Mouse (Mus musculus): Measurements from ENCODE around the gene Ddx50.
A peak's percentile ranks its signal among the peaks of the same experiment; 100 is the strongest.
"Not testable (repeated sequence)": the region's sequence is repeated elsewhere in the genome, so short reads cannot be mapped to it uniquely, and the experiment has no call there.

Ddx50 gene

DNA sequence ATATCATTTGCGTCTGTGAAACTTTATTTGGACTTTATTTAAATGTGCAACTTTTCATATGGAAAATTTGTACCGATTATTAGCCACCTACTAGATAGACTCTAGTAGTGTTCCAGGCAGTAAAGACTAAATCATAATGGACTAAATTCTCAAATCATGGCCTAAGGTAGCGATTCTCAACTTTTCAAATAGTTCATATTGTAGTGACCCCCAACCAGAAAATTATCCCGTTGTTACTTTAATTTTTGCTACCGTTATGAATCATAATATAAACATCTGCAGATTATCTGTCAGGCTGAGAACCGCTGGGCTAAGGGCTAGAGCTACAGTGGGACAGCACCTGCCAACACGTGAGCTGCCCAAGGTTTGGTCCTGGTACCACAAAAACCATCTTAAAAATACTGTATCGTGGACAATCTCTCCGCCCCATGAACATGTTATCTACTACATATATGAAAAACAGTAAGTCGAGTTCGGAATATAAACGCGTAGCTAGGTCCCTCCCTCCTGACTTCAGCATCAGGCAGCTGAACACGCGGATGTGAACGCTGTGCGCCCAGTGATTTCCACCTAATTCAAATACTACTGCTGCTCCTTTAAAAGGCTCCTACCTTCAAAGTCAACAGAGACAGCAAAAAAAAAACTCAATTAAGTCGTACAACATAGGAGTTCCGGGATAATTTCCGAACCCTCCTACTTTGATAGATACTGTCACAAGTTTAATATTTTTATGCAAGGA, 49.8 kb downstream of the Ddx50 start:
- DNase-seq = no peak

DNA sequence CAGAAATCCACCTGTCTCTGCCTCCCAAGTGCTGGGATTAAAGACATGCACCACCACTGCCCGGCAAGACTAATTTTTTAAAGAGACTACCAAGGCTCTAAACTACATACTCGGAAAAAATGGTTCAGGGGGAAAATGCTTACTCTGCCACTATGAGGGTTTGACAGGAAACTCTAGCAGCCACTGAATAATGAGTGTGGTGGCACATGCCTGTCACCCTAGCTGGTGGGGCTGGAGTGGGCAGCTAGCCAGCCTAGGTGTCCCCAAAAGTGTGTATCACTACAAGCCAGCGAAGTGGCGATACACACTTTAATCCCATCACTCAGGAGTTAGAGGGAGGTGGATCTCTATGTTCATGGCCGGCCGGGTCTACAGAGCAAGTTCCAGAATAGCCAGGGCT, 51.0 kb downstream of the Ddx50 start:
- DNase-seq = no peak

DNA sequence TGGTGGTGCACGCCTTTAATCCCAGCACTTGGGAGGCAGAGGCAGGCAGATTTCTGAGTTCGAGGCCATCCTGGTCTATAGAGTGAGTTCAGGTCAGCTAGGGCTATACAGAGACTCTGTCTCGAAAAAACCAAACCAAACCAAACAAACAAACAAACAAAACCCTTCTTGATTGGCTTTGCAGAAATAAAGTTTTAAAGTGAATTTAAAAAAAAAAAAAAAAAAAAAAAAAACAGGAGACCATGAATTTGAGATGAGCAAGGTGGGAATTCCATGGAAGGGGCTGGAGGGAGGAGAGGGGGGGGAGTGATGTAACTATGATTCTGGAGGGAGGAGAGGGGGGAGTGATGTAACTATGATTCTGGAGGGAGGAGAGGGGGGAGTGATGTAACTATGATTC, 51.7 kb downstream of the Ddx50 start:
- DNase-seq = not testable (repeated sequence)

DNA sequence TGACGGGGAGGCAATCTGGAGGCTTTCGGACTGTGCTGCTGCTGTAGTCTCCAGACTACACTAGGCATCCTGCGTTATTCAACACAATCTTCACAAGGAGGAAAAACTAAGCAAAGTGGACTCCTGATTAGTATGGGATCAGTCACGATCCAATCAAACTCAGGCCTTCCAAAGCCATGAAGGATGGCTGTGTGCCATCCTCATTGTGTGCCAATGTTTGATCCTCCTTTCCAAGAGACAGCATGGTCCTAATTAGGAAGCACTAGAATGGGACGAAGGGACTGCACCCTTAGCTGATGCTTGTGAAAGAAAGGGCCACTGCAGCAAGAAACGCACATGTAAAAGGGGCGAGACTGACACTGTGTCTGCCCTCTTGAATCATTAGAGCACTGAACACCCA, 58.5 kb downstream of the Ddx50 start:
- DNase-seq = no peak

DNA sequence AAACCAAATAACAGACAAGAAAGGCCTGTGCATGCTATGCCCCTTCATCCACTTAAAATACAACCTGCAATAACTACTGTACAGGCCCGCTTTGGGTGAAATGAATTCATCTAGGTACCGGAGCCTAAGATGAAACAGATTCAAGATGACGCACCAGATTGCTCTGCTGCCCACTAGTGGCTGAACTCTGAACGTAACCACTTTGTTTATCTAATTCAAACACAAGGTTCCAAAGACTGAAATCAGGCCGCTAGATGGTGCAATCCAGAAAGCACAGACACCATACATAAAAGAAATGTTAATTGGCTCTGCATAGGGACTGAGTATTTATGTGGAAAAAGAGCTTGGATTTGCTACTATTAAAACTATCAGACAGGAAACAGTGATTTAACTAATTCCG, 60.8 kb downstream of the Ddx50 start:
- peak; percentile 93 to 97 for DNase-seq

DNA sequence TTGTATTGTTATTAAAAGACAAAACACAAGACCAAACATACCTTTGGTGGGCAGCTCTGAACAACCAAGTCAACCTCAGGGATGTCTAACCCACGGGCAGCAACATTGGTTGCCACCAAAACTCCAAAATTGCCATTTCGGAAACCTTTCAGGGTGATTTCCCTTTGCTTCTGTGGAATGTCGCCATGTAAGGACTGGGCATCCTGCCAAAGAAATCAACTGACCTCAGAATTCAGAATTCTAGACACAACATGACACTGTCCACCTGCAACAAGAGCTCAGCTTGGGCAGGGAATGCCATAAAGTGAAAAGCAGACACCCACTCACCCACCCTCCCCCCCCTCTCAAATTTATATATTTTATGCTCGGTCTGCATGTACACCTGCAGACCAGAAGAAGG, 62.4 kb downstream of the Ddx50 start:
- DNase-seq = peak in 1 of 2 experiments; percentile 45

DNA sequence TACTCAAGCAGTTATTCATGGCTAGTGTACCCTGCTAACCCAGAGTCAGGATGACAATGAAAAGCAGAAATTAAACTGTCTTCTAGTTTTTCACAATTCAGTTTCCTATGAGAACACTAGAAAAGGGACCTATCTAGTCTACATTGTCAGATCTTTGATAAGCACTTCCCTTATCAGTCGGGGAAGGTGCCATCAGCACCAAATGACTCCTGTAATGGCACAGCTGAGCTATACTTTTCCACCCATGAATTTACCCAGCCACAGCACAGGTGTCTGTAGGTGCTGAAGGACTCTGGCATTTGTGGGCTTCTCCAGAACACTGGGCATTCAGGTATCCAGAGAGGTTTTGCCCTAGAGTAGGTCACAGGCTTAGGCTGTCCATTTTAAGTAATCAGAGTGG, 67.8 kb downstream of the Ddx50 start:
- no peak for DNase-seq

DNA sequence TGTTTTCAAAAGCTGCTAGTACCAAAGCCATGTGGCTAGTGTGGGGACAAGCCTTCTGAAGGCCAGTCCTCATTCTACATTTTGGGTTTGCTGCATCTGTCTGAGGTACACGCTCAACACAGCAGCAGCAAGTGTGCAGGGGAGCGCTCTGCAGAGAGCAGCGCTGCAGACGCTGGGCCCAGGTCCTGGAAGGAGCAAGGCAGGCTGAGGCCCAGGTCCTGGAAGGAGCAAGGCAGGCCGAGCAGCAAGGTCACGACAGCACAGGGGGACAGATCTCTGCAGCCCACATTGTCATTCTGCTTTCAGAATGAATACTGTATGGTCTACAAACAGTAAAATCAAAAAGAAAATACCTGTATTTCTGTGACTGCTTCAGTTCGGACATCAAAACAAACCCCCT, 68.3 kb downstream of the Ddx50 start:
- no peak for DNase-seq

DNA sequence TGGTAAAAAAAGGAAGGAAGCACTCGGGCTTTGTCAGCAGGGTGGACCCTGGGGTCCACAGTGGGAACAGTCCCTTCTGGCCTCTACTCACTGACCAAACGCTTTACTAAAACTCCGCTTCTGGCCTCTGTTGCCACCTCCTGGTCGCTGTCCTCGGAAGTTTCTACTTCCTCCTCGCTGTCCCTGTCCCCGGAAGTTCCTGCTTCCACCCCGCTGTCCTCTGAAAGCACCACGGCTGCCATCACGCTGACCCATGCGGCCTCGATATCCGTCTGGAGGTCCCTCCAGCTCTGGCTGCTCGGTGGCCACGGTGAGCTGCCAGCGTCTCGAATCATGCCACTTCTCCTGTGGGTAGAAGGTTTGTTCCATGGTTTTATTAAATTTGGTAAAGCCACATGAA, 68.8 kb downstream of the Ddx50 start:
- no peak for DNase-seq

DNA sequence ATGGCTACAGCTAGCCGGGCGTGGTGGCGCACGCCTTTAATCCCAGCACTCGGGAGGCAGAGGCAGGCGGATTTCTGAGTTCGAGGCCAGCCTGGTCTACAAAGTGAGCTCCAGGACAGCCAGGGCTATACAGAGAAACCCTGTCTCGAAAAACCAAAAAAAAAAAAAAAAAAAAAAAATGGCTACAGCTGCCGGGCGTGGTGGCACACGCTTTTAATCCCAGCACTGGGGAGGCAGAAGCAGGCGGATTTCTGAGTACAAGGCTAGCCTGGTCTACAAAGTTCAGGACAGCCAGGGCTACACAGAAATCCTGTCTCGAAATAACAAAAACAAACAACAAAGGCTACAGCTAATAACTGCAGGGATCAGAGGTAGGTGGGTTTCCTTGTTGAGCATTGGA, 71.9 kb downstream of the Ddx50 start:
- DNase-seq = not testable (repeated sequence)

DNA sequence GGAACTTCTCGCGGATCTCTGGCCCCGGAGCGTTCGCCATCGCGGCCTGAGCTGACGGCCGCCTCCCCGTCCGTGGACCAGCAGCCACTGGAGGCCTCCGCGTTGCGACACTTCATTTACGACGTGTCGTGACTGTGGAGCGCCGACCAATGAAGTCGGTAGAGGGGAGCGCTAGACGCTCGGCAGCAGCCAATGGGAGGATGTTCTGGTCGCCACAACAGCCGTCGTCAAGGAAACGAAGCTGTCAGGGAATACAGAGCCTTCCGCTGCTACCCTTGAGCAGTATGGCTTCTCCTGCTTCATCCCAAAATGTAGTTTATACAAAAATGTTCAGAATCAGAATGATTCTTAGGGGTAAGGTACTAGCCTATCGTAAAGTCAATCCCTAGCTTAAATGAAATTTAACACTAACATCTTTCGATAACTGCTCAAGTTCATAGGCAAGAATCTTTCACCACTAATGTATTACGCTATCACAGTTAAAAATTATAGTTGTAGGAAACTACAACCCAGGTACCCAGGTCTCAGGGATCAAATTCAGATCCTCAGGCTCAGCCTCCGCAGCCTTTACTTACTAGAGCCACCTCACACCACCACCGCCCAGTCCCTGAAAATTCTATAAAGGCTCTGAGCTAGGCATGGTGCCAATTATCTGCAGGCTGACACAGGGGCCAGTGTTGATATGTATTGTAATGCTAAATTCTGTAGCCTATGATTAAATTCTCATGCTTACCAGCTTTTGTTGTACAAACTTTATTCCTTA, 72.5 kb downstream of the Ddx50 start, which contains the start of gene Kif1bp:
Kif1bp (minus strand) TSS at position 120 of the 763 bp plus-strand sequence.
- DNase-seq = peak; percentile 97 to 98

DNA sequence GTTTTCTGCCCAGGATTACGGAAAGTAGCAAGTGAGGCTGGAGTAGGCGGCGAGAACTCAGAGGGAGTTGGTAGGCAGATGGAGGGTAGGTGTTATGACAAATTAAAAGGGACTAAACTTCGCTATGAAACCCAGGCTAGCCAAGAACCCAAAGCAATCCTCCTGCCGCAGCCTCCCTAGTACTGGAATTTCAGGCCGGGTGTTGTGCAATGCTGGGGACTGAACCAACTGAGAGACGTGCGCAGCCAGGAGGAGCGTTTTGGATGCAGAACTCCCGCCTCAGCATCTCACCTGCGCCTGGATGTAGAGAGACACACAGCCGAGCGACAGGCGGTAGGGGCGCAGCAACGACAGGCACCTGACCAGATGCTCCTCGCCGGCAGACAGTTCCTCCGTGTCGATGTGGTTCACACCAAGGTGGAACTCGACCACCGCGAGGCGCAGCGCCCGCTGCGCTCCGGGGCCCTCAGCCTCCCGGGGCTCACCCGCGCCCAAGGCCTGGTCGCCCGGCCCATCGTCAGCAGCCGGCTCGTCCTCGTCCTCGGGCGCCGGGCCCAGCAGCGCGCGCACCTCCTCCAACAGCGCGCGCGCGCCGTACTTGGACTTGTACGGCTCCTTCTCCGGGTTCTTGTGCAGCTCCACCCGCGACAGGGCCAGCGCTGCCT, 73.2 kb downstream of the Ddx50 start:
- DNase-seq = no peak

DNA sequence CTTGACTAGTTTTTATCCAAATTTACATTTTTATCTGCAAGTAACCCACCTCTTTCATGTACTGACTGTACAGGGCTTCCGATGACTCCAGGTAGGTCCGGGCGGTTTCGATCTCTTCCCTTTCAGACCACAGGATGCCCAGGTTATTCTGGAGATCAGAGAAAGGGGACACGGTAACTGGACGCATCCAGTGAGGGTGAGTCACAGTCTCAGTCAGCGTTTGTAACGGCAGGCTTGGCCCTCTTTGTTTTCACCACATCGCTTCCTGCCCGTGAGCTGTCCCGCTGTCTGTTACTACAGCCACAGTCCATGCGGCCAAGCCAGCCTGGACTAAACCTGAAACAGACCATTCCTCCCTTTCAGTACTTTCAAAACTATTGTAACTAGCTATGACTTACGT, 76.0 kb downstream of the Ddx50 start:
- DNase-seq = no peak

DNA sequence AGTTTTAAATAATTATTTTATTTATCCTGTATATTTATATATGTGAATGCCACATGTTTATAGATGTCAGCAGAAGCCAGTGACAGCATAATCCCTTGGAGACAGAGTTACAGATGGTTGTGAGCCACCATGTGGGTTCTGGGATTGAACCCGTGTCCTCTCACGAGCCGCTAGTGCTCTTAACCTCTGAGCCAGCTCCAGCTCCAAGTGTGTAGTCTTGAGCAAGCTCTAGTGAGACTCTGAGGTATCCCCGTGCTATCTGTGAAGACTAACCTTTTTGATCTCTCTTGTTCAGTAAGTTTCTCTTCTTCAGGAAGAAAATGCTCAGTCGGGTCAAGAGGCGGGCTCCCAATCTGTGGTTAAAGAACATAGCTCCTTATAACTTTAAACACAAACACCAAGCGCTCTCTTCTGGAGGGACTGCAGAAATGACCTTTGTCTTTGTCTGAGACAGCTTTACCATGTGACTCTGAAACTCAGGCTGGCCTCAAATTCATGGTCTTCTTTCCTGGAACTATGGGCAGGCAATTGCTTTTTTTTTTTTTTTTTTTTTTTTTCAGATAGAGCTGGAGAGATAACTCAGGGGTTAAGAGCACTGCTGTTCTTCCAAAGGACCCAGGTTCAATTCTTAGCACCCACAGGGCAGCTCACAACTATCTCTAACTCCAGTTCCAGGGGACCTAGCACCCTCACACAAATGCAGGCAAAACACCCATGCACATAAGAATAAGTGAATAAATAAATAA, 80.7 kb downstream of the Ddx50 start:
- DNase-seq = no peak

DNA sequence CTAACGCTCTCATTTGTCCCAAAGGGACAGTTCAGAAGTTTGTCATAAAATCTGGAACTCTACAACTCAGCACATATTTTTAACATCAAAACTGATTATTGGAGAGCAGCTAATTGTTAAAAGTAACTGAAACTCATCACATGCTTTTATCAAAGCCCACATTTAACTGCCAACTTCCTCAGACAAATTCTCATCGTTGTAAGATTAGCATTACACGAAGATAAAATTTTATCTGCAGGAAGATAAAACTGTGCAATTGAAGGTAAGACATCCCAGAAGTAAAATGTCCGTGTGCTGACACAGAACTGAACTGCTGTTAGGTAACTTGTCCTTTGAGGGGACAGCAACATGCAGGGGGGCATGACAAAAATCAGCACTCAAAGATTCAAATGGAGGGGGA, 82.2 kb downstream of the Ddx50 start:
- no peak for DNase-seq
